Mouse (Mus musculus) fibroblast of lung, adult 2 months (primary cell): Measurements from ENCODE around the gene Flywch2.
"Not testable (repeated sequence)": the region's sequence is repeated elsewhere in the genome, so short reads cannot be mapped to it uniquely, and the experiment has no call there.

ENCODE experiments used
- DNase-seq: peaks from one replicate; pipeline ENCODE4 v3.0.0-alpha.2; 2011; ENCODE audit warnings: low read depth

The Flywch2 gene

GRCm38 (mm10) chr17:23790269-23791078 lies 4.6 kb upstream of the Flywch2 start, which contains the start of gene Srrm2:
Srrm2 (plus strand) TSS chr17:23790532.
- DNase-seq = no peak

GRCm38 (mm10) chr17:23789749-23790268 lies 3.9 kb upstream of the Flywch2 start:
- DNase-seq = no peak

- DNase-seq = no peak
Measured at GRCm38 (mm10) chr17:23788973-23789372, 3.1 kb upstream of the Flywch2 start.

GRCm38 (mm10) chr17:23786510-23786931 lies 640 bp upstream of the Flywch2 start:
- no peak for DNase-seq

GRCm38 (mm10) chr17:23783352-23783751 lies 2.5 kb downstream of the Flywch2 start:
- no peak for DNase-seq

GRCm38 (mm10) chr17:23778447-23778846 lies 7.4 kb downstream of the Flywch2 start:
- DNase-seq = no peak

- DNase-seq = no peak
Measured at GRCm38 (mm10) chr17:23777141-23777540, 8.7 kb downstream of the Flywch2 start.

- no peak for DNase-seq
Measured at GRCm38 (mm10) chr17:23776216-23776615, 9.7 kb downstream of the Flywch2 start.

- DNase-seq = peak; percentile 51
Measured at GRCm38 (mm10) chr17:23774090-23774489, 11.8 kb downstream of the Flywch2 start.

- DNase-seq = no peak
Measured at GRCm38 (mm10) chr17:23773676-23774075, 12.2 kb downstream of the Flywch2 start.

- DNase-seq = not testable (repeated sequence)
Measured at GRCm38 (mm10) chr17:23772219-23772556, 13.7 kb downstream of the Flywch2 start.

GRCm38 (mm10) chr17:23771284-23772218 lies 14.3 kb downstream of the Flywch2 start, which contains the start of gene Flywch1:
Flywch1 (minus strand) TSS chr17:23771602.
- DNase-seq = peak; percentile 98

GRCm38 (mm10) chr17:23770896-23771283 lies 15.0 kb downstream of the Flywch2 start:
- DNase-seq = no peak

GRCm38 (mm10) chr17:23770493-23770892 lies 15.4 kb downstream of the Flywch2 start:
- DNase-seq = no peak

GRCm38 (mm10) chr17:23762976-23763375 lies 22.9 kb downstream of the Flywch2 start:
- no peak for DNase-seq

- DNase-seq = no peak
Measured at GRCm38 (mm10) chr17:23761155-23761554, 24.7 kb downstream of the Flywch2 start.

- DNase-seq = no peak
Measured at GRCm38 (mm10) chr17:23760231-23760630, 25.6 kb downstream of the Flywch2 start.

- DNase-seq = no peak
Measured at GRCm38 (mm10) chr17:23758801-23759200, 27.1 kb downstream of the Flywch2 start.

GRCm38 (mm10) chr17:23757581-23757980 lies 28.3 kb downstream of the Flywch2 start:
- DNase-seq = no peak

- DNase-seq = no peak
Measured at GRCm38 (mm10) chr17:23755689-23756088, 30.2 kb downstream of the Flywch2 start.

GRCm38 (mm10) chr17:23749400-23750191 lies 36.3 kb downstream of the Flywch2 start:
- no peak for DNase-seq
